In genomic region chr3:38485107-38485545, GRCm38 (mm10) we compare ENCODE assay signal across 8 mouse cellular contexts. TPM values are rescaled to one million over a fixed set of nuclear protein-coding genes. Genes with fewer than 3 reads are reported as not detected.
DNase-seq lines count a peak whose midpoint lies in the region; ATAC-seq and TF ChIP-seq lines count a peak whose summit lies in the region.

No protein-coding gene starts in this region.

- intact Hi-C loops in heart, postnatal 36 days (cut with DNase I): no loop called here

- peak overlapping the region; percentile 92 for H3K4me3 ChIP-seq in heart, embryonic 12.5 days
- peak overlapping the region; percentile 75 for H3K4me3 ChIP-seq in E14TG2a.4 (replicated peaks; ENCODE audit: low read length)
- H3K4me3 ChIP-seq in forebrain, embryonic 14.5 days (ENCODE audit: low read depth, low read length): peak overlapping the region; percentile 93
- H3K4me3 ChIP-seq in liver, embryonic 15.5 days (replicated peaks): peak overlapping the region; percentile 70

- no peak for ATAC-seq in heart, embryonic 12.5 days (ENCODE audit: insufficient number of reproducible peaks, low FRiP score)
- ATAC-seq in forebrain, embryonic 14.5 days: peak; percentile 96; the same call in 1 of the 2 replicates
- no peak for ATAC-seq in liver, embryonic 15.5 days (ENCODE audit: insufficient read depth)

- peak overlapping the region; percentile 67 for H3K4me2 ChIP-seq in heart, embryonic 12.5 days
- H3K4me2 ChIP-seq in forebrain, embryonic 14.5 days (ENCODE audit: low read length): peak overlapping the region; percentile 86
- peak overlapping the region; percentile 98 for H3K4me2 ChIP-seq in liver, embryonic 15.5 days

- H3K4me1 ChIP-seq in heart, embryonic 12.5 days (replicated peaks): peaks cover 28% of the 10 kb centered on the region
- H3K4me1 ChIP-seq in E14TG2a.4 (replicated peaks; ENCODE audit: low read depth, low read length): peaks cover 19% of the 10 kb centered on the region
- H3K4me1 ChIP-seq in forebrain, embryonic 14.5 days (ENCODE audit: control insufficient read depth, insufficient read depth, low read length): peaks cover 22% of the 10 kb centered on the region
- peaks cover 21% of the 10 kb centered on the region for H3K4me1 ChIP-seq in liver, embryonic 15.5 days (replicated peaks)

- peak overlapping the region; percentile 59 for H3K9ac ChIP-seq in heart, embryonic 12.5 days
- H3K9ac ChIP-seq in forebrain, embryonic 14.5 days (ENCODE audit: low read length): no peak overlapping the region
- no peak overlapping the region for H3K9ac ChIP-seq in liver, embryonic 15.5 days

- no peak overlapping the region for H3K27ac ChIP-seq in heart, embryonic 12.5 days (ENCODE audit: poor library complexity, severe bottlenecking)
- H3K27ac ChIP-seq in forebrain, embryonic 14.5 days (ENCODE audit: low read depth, low read length): no peak overlapping the region
- no peak overlapping the region for H3K27ac ChIP-seq in liver, embryonic 15.5 days (replicated peaks)

- no peak for TF ChIP-seq CTCF in E14TG2a.4 (conservative IDR thresholded peaks at IDR 0.05; ENCODE audit: low read length)

- 1% methylated on average over 26 of the region's 26 CpGs for WGBS in heart, embryonic 12.5 days
- 3% methylated on average over 26 of the region's 26 CpGs for WGBS in forebrain, embryonic 14.5 days
- WGBS in liver, embryonic 15.5 days (ENCODE audit: insufficient replicate concordance): 3% methylated on average over 26 of the region's 26 CpGs

- H3K9me3 ChIP-seq in heart, embryonic 12.5 days (replicated peaks): no peaks in the 10 kb centered on the region
- H3K9me3 ChIP-seq in E14TG2a.4 (ENCODE audit: low read length): peaks cover 9% of the 10 kb centered on the region
- H3K9me3 ChIP-seq in forebrain, embryonic 14.5 days (replicated peaks; ENCODE audit: control insufficient read depth, low read length): no peaks in the 10 kb centered on the region
- no peaks in the 10 kb centered on the region for H3K9me3 ChIP-seq in liver, embryonic 15.5 days (replicated peaks)

- peaks cover 14% of the 10 kb centered on the region for H3K36me3 ChIP-seq in heart, embryonic 12.5 days
- peaks cover 15% of the 10 kb centered on the region; the same call in 1 of the 2 replicates for H3K36me3 ChIP-seq in E14TG2a.4 (ENCODE audit: insufficient read depth, low read length)
- 0 out of 2 replicates have a peak, but pooled peaks cover 5% of the 10 kb centered on the region for H3K36me3 ChIP-seq in forebrain, embryonic 14.5 days (ENCODE audit: control insufficient read depth, insufficient read depth, low read length)
- no peaks in the 10 kb centered on the region for H3K36me3 ChIP-seq in liver, embryonic 15.5 days (replicated peaks)

- no peak for DNase-seq in heart, postnatal 36 days
- no peak for DNase-seq in forebrain, embryonic 14.5 days (ENCODE audit: low spot score)
- no peak for DNase-seq in left cerebral cortex, adult 11 months (ENCODE audit: low spot score)
- DNase-seq in adipocyte (ENCODE audit: low spot score): no peak
- no peak for DNase-seq in B cell, adult 2 months

- H3K27me3 ChIP-seq in heart, embryonic 12.5 days (replicated peaks): no peaks in the 10 kb centered on the region
- H3K27me3 ChIP-seq in E14TG2a.4 (ENCODE audit: insufficient read depth, low read length): no peaks in the 10 kb centered on the region
- no peaks in the 10 kb centered on the region for H3K27me3 ChIP-seq in forebrain, embryonic 14.5 days (replicated peaks; ENCODE audit: control insufficient read depth, insufficient read depth, low read length)
- H3K27me3 ChIP-seq in liver, embryonic 15.5 days: no peaks in the 10 kb centered on the region

RNA-seq across cellular contexts. Expression of gene Ankrd50, which starts 0.5 kb away (rescaled TPM):
- polyA plus RNA-seq in heart, embryonic 12.5 days (2016; fragmentation: Nextera tagmentation; extraction: Ambion mirVana): 27.3 and 32.4 TPM in 2 replicates
- 10 to 100 TPM; 36.9 to 42.8 TPM for total RNA-seq in heart, postnatal 36 days (2021)
- 21.2 and 21.8 TPM in 2 replicates for polyA plus RNA-seq in forebrain, embryonic 14.5 days (2014; fragmentation: Nextera tagmentation; extraction: Ambion mirVana)
- 2.0 and 2.8 TPM in 2 replicates for polyA plus RNA-seq in liver, embryonic 15.5 days (2015; fragmentation: Nextera tagmentation; extraction: Ambion mirVana)
